Mouse (Mus musculus): ENCODE measurements around the gene Pou2f2.

GRCm38 (mm10) chr7:25145896-25146295, 33.6 kb downstream of the Pou2f2 start:
- TF ChIP-seq POLR2A (IDR thresholded peaks at IDR 0.05; ENCODE audit: low read depth, low read length), result no peak
- TF ChIP-seq CTCF (conservative IDR thresholded peaks at IDR 0.05; ENCODE audit: insufficient read depth, insufficient read length, low read depth, low read length), result no peak
